Mouse (Mus musculus): ENCODE measurements around the gene Ifit2.

GRCm38 (mm10) chr19:34566178-34566784, 15.8 kb downstream of the Ifit2 start:
- no peak for TF ChIP-seq E2F4 (IDR thresholded peaks at IDR 0.05; ENCODE audit: insufficient read depth)
- no peak for TF ChIP-seq POLR2A (IDR thresholded peaks at IDR 0.05; ENCODE audit: insufficient read length, low read depth)
- no peak for TF ChIP-seq MAX (IDR thresholded peaks at IDR 0.05; ENCODE audit: low read depth)
- TF ChIP-seq MYOD1 (IDR thresholded peaks at IDR 0.05; ENCODE audit: control insufficient read depth in 1 of 3, insufficient read length in 2 of 3, low read depth in 2 of 3) = no peak
- TF ChIP-seq TCF12 (IDR thresholded peaks at IDR 0.05; ENCODE audit: insufficient read depth, poor library complexity, severe bottlenecking) = no peak
- TF ChIP-seq MYOG (IDR thresholded peaks at IDR 0.05; ENCODE audit: control insufficient read depth in 1 of 3, insufficient read depth in 1 of 3, insufficient read length in 2 of 3, low read depth in 2 of 3) = no peak
- no peak for TF ChIP-seq REST (IDR thresholded peaks at IDR 0.05; ENCODE audit: insufficient read depth, insufficient read length)

Measured in myocyte (in vitro differentiated cells).